Mouse (Mus musculus) liver, adult 2 months (tissue): ENCODE data around the gene Zfp976. TPM values are rescaled to one million over a fixed set of nuclear protein-coding genes. Genes with fewer than 3 reads are reported as not detected.
"Not testable (repeated sequence)": the region's sequence is repeated elsewhere in the genome, so short reads cannot be mapped to it uniquely, and the experiment has no call there.

Experiments
- DNase-seq: peaks from one replicate; pipeline ENCODE4 v3.0.0-alpha.2; 2011; ENCODE audit warnings: low read depth, low spot score; ENCODE audit errors: extremely low read depth
- H3K27ac ChIP-seq: fragments of 200-500 bp; replicated peaks from 2 replicates; pipeline ENCODE4 v1.5.1; 2012; ENCODE audit warnings: low read depth, mild to moderate bottlenecking, control low read depth, inconsistent platforms, low read length; ENCODE audit not compliant: insufficient read depth
- H3K27me3 ChIP-seq: fragments of 200-500 bp; 2 replicates; pipeline ENCODE4 v1.6.1; 2012; ENCODE audit warnings: mild to moderate bottlenecking, moderate library complexity, low read length, inconsistent platforms; ENCODE audit not compliant: control insufficient read depth, insufficient read depth
- H3K36me3 ChIP-seq: fragments of 200-500 bp; 2 replicates; pipeline ENCODE4 v1.6.1; 2012; ENCODE audit warnings: low read length, inconsistent platforms; ENCODE audit not compliant: control insufficient read depth, insufficient read depth
- H3K4me1 ChIP-seq: fragments of 200-500 bp; 2 replicates; pipeline ENCODE4 v1.6.1; 2011; ENCODE audit warnings: low read length; ENCODE audit not compliant: control insufficient read depth, insufficient read depth
- H3K4me3 ChIP-seq: fragments of 200-500 bp; 2 replicates; pipeline ENCODE4 v1.5.1; 2011; ENCODE audit warnings: low read depth, mild to moderate bottlenecking, control low read depth, low read length, moderate library complexity; ENCODE audit not compliant: insufficient read depth
- H3K79me2 ChIP-seq: fragments of 200-500 bp; 2 replicates; pipeline ENCODE4 v1.6.1; 2012; ENCODE audit warnings: inconsistent platforms, mild to moderate bottlenecking, low read length, moderate library complexity; ENCODE audit not compliant: control insufficient read depth, insufficient read depth
- H3K9ac ChIP-seq: fragments of 200-500 bp; 2 replicates; pipeline ENCODE4 v1.6.1; 2012; ENCODE audit warnings: low read depth, mild to moderate bottlenecking, control low read depth, inconsistent platforms, low read length
- CTCF ChIP-seq: fragments of 200-500 bp; IDR thresholded peaks from 2 replicates; pipeline ENCODE4 v1.5.1; 2011; ENCODE audit warnings: low read depth, low read length, control low read depth
- POLR2A ChIP-seq: fragments of 200-500 bp; IDR thresholded peaks from 2 replicates; pipeline ENCODE4 v1.6.1; 2011; ENCODE audit warnings: low read length, control low read depth; ENCODE audit not compliant: insufficient read depth; ENCODE audit errors: extremely low read depth
- WGBS: fragments of 180-500 bp; shearing (Covaris S2); methylation state at CpG from one replicate; pipeline ENCODE4 v1.1.7; 2018; 5-methylcytosine and 5-hydroxymethylcytosine counted together
- polyA plus RNA-seq: library from polyadenylated mRNA; depleted of rRNA; stranded (reverse); fragments of >200 nt; gene quantifications from 2 replicates; pipeline ENCODE4 v1.2.3, GENCODE M21; 2012; rRNA removed
- total RNA-seq: library from RNA; depleted of rRNA; stranded (reverse); fragments of >200 nt; gene quantifications from 2 replicates; pipeline ENCODE4 v1.2.3, GENCODE M21; 2014; rRNA removed

Zfp976 gene
- total and polyA plus RNA-seq, 2 experiments = 0.24 to 4.0 TPM

DNA sequence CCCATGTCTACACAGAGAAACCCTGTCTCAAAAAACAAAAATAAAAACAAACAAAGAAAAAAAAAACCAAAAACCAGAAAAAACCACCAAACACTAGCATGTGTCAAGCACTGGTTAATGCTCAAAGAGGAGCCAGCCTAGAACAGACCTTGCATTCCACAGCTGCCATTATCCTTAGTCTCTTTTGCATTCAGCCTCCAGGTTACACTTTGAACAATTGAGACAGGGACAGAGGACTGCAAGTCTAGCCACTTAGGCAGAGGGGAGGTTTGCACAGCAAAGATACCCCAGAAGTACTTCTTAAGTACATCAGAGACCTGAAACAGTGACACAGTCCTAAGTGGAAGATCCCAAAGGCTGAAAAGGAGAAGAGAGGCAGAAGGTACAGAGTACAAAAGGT is 51.1 kb downstream of the Zfp976 start:
- H3K27ac ChIP-seq, H3K27me3 ChIP-seq, H3K9ac ChIP-seq, DNase-seq, H3K36me3 ChIP-seq, H3K79me2 ChIP-seq, H3K4me3 ChIP-seq, H3K4me1 ChIP-seq: not testable (repeated sequence)

DNA sequence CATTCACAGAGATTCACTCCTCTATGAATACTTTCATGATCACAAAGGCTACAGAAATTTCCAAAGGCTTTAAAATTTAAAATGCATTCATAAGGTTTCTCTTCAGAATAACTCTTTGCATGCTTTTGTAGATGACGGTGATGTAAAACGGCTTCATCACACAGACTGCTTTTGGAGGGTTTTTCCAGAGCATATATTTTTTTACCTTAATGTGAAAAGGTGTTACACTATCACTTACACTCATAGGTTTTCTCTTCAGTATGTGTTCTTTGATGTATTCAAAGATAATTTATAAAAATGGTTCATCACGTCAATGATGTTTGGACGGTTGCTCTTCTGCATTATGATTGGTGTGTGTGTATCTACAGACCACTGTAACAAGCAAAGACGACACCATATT is 63.9 kb downstream of the Zfp976 start, which contains the start of gene Gm21028:
Gene Gm21028 (minus strand): TSS at position 101 of the 400 bp plus-strand sequence.
- Histone ChIP-seq H3K27ac (no peak within 1 kb of the TSS), H3K79me2 (no peaks in the 10 kb centered on the region), H3K9ac (no peak within 1 kb of the TSS), H3K36me3 (peaks cover 9% of the 10 kb centered on the region), H3K4me1 (no peaks in the 10 kb centered on the region), H3K27me3 (no peaks in the 10 kb centered on the region), H3K4me3 (no peak within 1 kb of the TSS)
- DNase-seq = no peak
- WGBS = 93% methylated on average over 5 of the region's 5 CpGs
- TF ChIP-seq POLR2A (no peak), CTCF (no peak)

Other genes starting within 250 kb of the Zfp976 start
- not detected in 2 replicates for gene 4933421I07Rik, start 194.5 kb downstream of the Zfp976 start, total RNA-seq
- not detected in 2 replicates for gene 4933421I07Rik, start 194.5 kb downstream of the Zfp976 start, polyA plus RNA-seq
- 5.1 and 6.2 TPM in 2 replicates for gene Zfp141, start 136.8 kb downstream of the Zfp976 start, total RNA-seq
- 3.6 and 3.9 TPM in 2 replicates for gene Zfp141, start 136.8 kb downstream of the Zfp976 start, polyA plus RNA-seq
- gene Gm21028, start 64.0 kb downstream of the Zfp976 start, total RNA-seq = not detected in 2 replicates
- not detected in 2 replicates for gene Gm21028, start 64.0 kb downstream of the Zfp976 start, polyA plus RNA-seq
- 0.74 and 1.3 TPM in 2 replicates for gene Zfp977, start 50.0 kb downstream of the Zfp976 start, total RNA-seq
- gene Zfp977, start 50.0 kb downstream of the Zfp976 start, polyA plus RNA-seq = 0.06 TPM in 1 of 2 replicates, not detected in the other
- gene Zfp975, start 50.2 kb upstream of the Zfp976 start, total RNA-seq = 4.0 and 5.6 TPM in 2 replicates
- 0.22 and 0.31 TPM in 2 replicates for gene Zfp975, start 50.2 kb upstream of the Zfp976 start, polyA plus RNA-seq
- gene Gm17067, start 84.4 kb upstream of the Zfp976 start, total RNA-seq = not detected in 2 replicates
- not detected in 2 replicates for gene Gm17067, start 84.4 kb upstream of the Zfp976 start, polyA plus RNA-seq
- not detected in 2 replicates for gene Vmn2r62, start 150.9 kb upstream of the Zfp976 start, total RNA-seq
- gene Vmn2r62, start 150.9 kb upstream of the Zfp976 start, polyA plus RNA-seq = not detected in 2 replicates
- not detected in 2 replicates for gene Gm2381, start 224.6 kb upstream of the Zfp976 start, total RNA-seq
- not detected in 2 replicates for gene Gm2381, start 224.6 kb upstream of the Zfp976 start, polyA plus RNA-seq